Mouse (Mus musculus): Measurements from ENCODE around the gene Pdss2. TPM values are rescaled to one million over a fixed set of nuclear protein-coding genes. Genes with fewer than 3 reads are reported as not detected.

Pdss2 gene
- polyA plus RNA-seq (2015; fragmentation: Nextera tagmentation; extraction: Ambion mirVana), result 16.8 and 21.6 TPM in 2 replicates

- peak within 1 kb of the TSS; percentile 83 for H3K4me3 ChIP-seq (ENCODE audit: low read depth, low read length)
- H3K9me3 ChIP-seq (replicated peaks; ENCODE audit: control insufficient read depth, low read length, poor library complexity, severe bottlenecking), result no peaks in the 10 kb centered on the region
- no peaks in the 10 kb centered on the region for H3K36me3 ChIP-seq (ENCODE audit: control insufficient read depth, insufficient read depth, low read length)
- peak; percentile 97 for ATAC-seq
- no peaks in the 10 kb centered on the region for H3K27me3 ChIP-seq (ENCODE audit: control insufficient read depth, insufficient read depth, low read depth, low read length)
- peak within 1 kb of the TSS; percentile 91 for H3K9ac ChIP-seq (ENCODE audit: low read depth, low read length)
- H3K27ac ChIP-seq (ENCODE audit: low read length), result peak within 1 kb of the TSS; percentile 97
- H3K4me1 ChIP-seq (ENCODE audit: control insufficient read depth, insufficient read depth, low read length), result peaks cover 10% of the 10 kb centered on the region
- peak within 1 kb of the TSS; percentile 94 for H3K4me2 ChIP-seq (ENCODE audit: low read length)
- under 1% methylated on average over 50 of the region's 50 CpGs for WGBS
Observed at GRCm38 (mm10) chr10:43220910-43221625, at the start of gene Pdss2. Gene Pdss2, plus strand, starts transcription at chr10:43221486.

GRCm38 (mm10) chr10:43172066-43172465 lies 49.2 kb upstream of the Pdss2 start:
- 7% methylated on average over 7 of the region's 7 CpGs for WGBS
- Histone ChIP-seq H3K36me3 (ENCODE audit: control insufficient read depth, insufficient read depth, low read length) (no peaks in the 10 kb centered on the region), H3K27ac (ENCODE audit: low read length) (no peak overlapping the region), H3K4me2 (ENCODE audit: low read length) (peak overlapping the region; percentile 82), H3K9ac (ENCODE audit: low read depth, low read length) (peak overlapping the region; percentile 98), H3K27me3 (ENCODE audit: control insufficient read depth, insufficient read depth, low read depth, low read length) (no peaks in the 10 kb centered on the region), H3K4me1 (ENCODE audit: control insufficient read depth, insufficient read depth, low read length) (peaks cover 31% of the 10 kb centered on the region), H3K4me3 (ENCODE audit: low read depth, low read length) (peak overlapping the region; percentile 86), H3K9me3 (replicated peaks; ENCODE audit: control insufficient read depth, low read length, poor library complexity, severe bottlenecking) (no peaks in the 10 kb centered on the region)
- ATAC-seq, result no peak

GRCm38 (mm10) chr10:43172554-43172953 lies 48.7 kb upstream of the Pdss2 start:
- WGBS, result 3% methylated on average over 8 of the region's 8 CpGs
- Histone ChIP-seq H3K4me1 (ENCODE audit: control insufficient read depth, insufficient read depth, low read length) (peaks cover 31% of the 10 kb centered on the region), H3K9ac (ENCODE audit: low read depth, low read length) (peak overlapping the region; percentile 98), H3K4me2 (ENCODE audit: low read length) (peak overlapping the region; percentile 82), H3K4me3 (ENCODE audit: low read depth, low read length) (peak overlapping the region; percentile 86), H3K36me3 (ENCODE audit: control insufficient read depth, insufficient read depth, low read length) (no peaks in the 10 kb centered on the region), H3K9me3 (replicated peaks; ENCODE audit: control insufficient read depth, low read length, poor library complexity, severe bottlenecking) (no peaks in the 10 kb centered on the region), H3K27me3 (ENCODE audit: control insufficient read depth, insufficient read depth, low read depth, low read length) (no peaks in the 10 kb centered on the region), H3K27ac (ENCODE audit: low read length) (no peak overlapping the region)
- ATAC-seq, result no peak

- Histone ChIP-seq H3K9ac (ENCODE audit: low read depth, low read length) (peak overlapping the region; percentile 98), H3K4me1 (ENCODE audit: control insufficient read depth, insufficient read depth, low read length) (peaks cover 31% of the 10 kb centered on the region), H3K9me3 (replicated peaks; ENCODE audit: control insufficient read depth, low read length, poor library complexity, severe bottlenecking) (no peaks in the 10 kb centered on the region), H3K4me2 (ENCODE audit: low read length) (peak overlapping the region; percentile 82), H3K27ac (ENCODE audit: low read length) (peak overlapping the region; percentile 99), H3K27me3 (ENCODE audit: control insufficient read depth, insufficient read depth, low read depth, low read length) (no peaks in the 10 kb centered on the region), H3K36me3 (ENCODE audit: control insufficient read depth, insufficient read depth, low read length) (no peaks in the 10 kb centered on the region), H3K4me3 (ENCODE audit: low read depth, low read length) (peak overlapping the region; percentile 86)
- WGBS, result under 1% methylated on average over 53 of the region's 53 CpGs
- peak; percentile 32 for ATAC-seq
Observed at GRCm38 (mm10) chr10:43173141-43173827, 48.0 kb upstream of the Pdss2 start.

GRCm38 (mm10) chr10:43173828-43174325 lies 47.4 kb upstream of the Pdss2 start:
- peak overlapping the region; percentile 82 for H3K4me2 ChIP-seq (ENCODE audit: low read length)
- WGBS, result under 1% methylated on average over 31 of the region's 38 CpGs
- H3K9me3 ChIP-seq (replicated peaks; ENCODE audit: control insufficient read depth, low read length, poor library complexity, severe bottlenecking), result no peaks in the 10 kb centered on the region
- peaks cover 31% of the 10 kb centered on the region for H3K4me1 ChIP-seq (ENCODE audit: control insufficient read depth, insufficient read depth, low read length)
- H3K9ac ChIP-seq (ENCODE audit: low read depth, low read length), result peak overlapping the region; percentile 98
- no peaks in the 10 kb centered on the region for H3K36me3 ChIP-seq (ENCODE audit: control insufficient read depth, insufficient read depth, low read length)
- peak overlapping the region; percentile 86 for H3K4me3 ChIP-seq (ENCODE audit: low read depth, low read length)
- H3K27ac ChIP-seq (ENCODE audit: low read length), result peak overlapping the region; percentile 99
- no peaks in the 10 kb centered on the region for H3K27me3 ChIP-seq (ENCODE audit: control insufficient read depth, insufficient read depth, low read depth, low read length)
- peak; percentile 61 for ATAC-seq

GRCm38 (mm10) chr10:43174326-43175155 lies 46.7 kb upstream of the Pdss2 start, which contains the start of the genes Sobp and 9030612E09Rik:
Gene Sobp, minus strand, starts transcription at chr10:43174530.
Gene 9030612E09Rik, plus strand, starts transcription at chr10:43174704.
- Histone ChIP-seq H3K27ac (ENCODE audit: low read length) (peak within 1 kb of the TSS; percentile 99), H3K9me3 (replicated peaks; ENCODE audit: control insufficient read depth, low read length, poor library complexity, severe bottlenecking) (no peaks in the 10 kb centered on the region), H3K4me1 (ENCODE audit: control insufficient read depth, insufficient read depth, low read length) (peaks cover 26% of the 10 kb centered on the region), H3K27me3 (ENCODE audit: control insufficient read depth, insufficient read depth, low read depth, low read length) (no peaks in the 10 kb centered on the region), H3K36me3 (ENCODE audit: control insufficient read depth, insufficient read depth, low read length) (no peaks in the 10 kb centered on the region), H3K4me2 (ENCODE audit: low read length) (peak within 1 kb of the TSS; percentile 82), H3K9ac (ENCODE audit: low read depth, low read length) (peak within 1 kb of the TSS; percentile 98), H3K4me3 (ENCODE audit: low read depth, low read length) (peak within 1 kb of the TSS; percentile 86)
- under 1% methylated on average over 73 of the region's 91 CpGs for WGBS
- peak; percentile 88 for ATAC-seq

GRCm38 (mm10) chr10:43175156-43175601 lies 46.1 kb upstream of the Pdss2 start:
- peak overlapping the region; percentile 86 for H3K4me3 ChIP-seq (ENCODE audit: low read depth, low read length)
- H3K4me2 ChIP-seq (ENCODE audit: low read length), result peak overlapping the region; percentile 82
- ATAC-seq, result peak; percentile 66
- H3K9ac ChIP-seq (ENCODE audit: low read depth, low read length), result peak overlapping the region; percentile 98
- no peaks in the 10 kb centered on the region for H3K9me3 ChIP-seq (replicated peaks; ENCODE audit: control insufficient read depth, low read length, poor library complexity, severe bottlenecking)
- WGBS, result under 1% methylated on average over 18 of the region's 18 CpGs
- no peaks in the 10 kb centered on the region for H3K27me3 ChIP-seq (ENCODE audit: control insufficient read depth, insufficient read depth, low read depth, low read length)
- H3K27ac ChIP-seq (ENCODE audit: low read length), result peak overlapping the region; percentile 99
- peaks cover 23% of the 10 kb centered on the region for H3K4me1 ChIP-seq (ENCODE audit: control insufficient read depth, insufficient read depth, low read length)
- H3K36me3 ChIP-seq (ENCODE audit: control insufficient read depth, insufficient read depth, low read length), result no peaks in the 10 kb centered on the region

- Histone ChIP-seq H3K36me3 (ENCODE audit: control insufficient read depth, insufficient read depth, low read length) (no peaks in the 10 kb centered on the region), H3K4me2 (ENCODE audit: low read length) (peak overlapping the region; percentile 11), H3K27ac (ENCODE audit: low read length) (peak overlapping the region; percentile 20), H3K9me3 (replicated peaks; ENCODE audit: control insufficient read depth, low read length, poor library complexity, severe bottlenecking) (no peaks in the 10 kb centered on the region), H3K4me3 (ENCODE audit: low read depth, low read length) (no peak overlapping the region), H3K4me1 (ENCODE audit: control insufficient read depth, insufficient read depth, low read length) (peaks cover 14% of the 10 kb centered on the region), H3K27me3 (ENCODE audit: control insufficient read depth, insufficient read depth, low read depth, low read length) (no peaks in the 10 kb centered on the region), H3K9ac (ENCODE audit: low read depth, low read length) (no peak overlapping the region)
- ATAC-seq, result peak; percentile 41; the same call in 1 of the 2 replicates
- 28% methylated on average over 5 of the region's 5 CpGs for WGBS
Observed at GRCm38 (mm10) chr10:43180313-43180912, 40.9 kb upstream of the Pdss2 start.
